Mouse (Mus musculus): ENCODE measurements at regions not wholly inside any gene's neighbourhood (a gene's known extent, or its start where the extent isn't known, plus 50 kb on each side); places are given as distances from the start of the nearest gene placed in this dataset.

DNA sequence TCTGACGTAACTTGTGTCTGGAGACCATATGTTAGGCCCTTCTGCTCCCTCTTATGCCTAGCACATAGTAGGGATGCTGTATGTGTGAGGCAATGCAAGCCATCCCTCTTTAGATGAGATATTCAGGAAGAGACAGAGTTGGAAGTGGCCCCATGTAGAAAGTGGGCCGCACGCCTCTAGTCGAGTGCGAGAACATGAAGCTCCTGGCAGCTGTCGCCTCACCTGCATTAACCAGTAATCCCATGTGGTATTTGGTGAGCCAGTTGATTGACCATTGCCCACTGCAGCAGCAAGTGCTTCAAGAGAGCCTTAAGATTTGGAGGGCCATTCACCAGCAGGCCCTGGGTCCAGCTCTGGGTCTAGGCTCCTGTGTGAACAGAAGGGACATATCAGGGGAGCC lies 71.2 kb upstream of the Otos start:
- TF ChIP-seq GATA1 (IDR thresholded peaks at IDR 0.05; ENCODE audit: borderline replicate concordance, low read length) (no peak), FLI1 (IDR thresholded peaks at IDR 0.05; ENCODE audit: low read length) (no peak)
